16 mouse cellular contexts compared by ENCODE assay signal in the genomic region with DNA sequence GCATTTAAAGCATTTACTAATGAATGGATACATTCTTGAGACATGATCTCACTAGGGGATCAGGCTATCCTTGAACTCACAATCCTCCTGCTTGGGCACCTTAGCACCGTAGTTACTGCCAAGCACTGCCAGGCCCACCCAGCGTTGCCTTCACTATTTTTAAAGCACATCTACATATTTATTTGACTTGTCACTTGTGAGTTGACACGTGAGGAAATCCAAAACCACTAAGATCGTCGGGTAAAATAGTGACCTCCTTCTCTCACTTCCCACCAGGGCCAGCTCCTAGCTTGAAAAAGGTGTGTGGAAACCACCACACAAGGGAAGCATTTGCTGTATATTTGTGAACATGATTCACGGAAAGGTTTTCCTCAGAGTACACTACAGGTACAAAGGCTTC. TPM values are rescaled to one million over a fixed set of nuclear protein-coding genes. Genes with fewer than 3 reads are reported as not detected.
DNase-seq lines count a peak whose midpoint lies in the region; TF ChIP-seq lines count a peak whose summit lies in the region.
"Had no signal": no experiment of that assay in that cellular context is flagged by ENCODE, and none has a peak within 500 bp of the region (broad histone marks: within the 10 kb centered on the region; RNA-seq: fewer than 3 reads in every experiment).

No protein-coding gene starts in this region.

- no peak for TF ChIP-seq CTCF in spleen, adult 2 months (IDR thresholded peaks at IDR 0.05; ENCODE audit: extremely low read depth, insufficient read depth, insufficient read length, insufficient replicate concordance)
- no peak for TF ChIP-seq CTCF in bone marrow, adult 2 months (IDR thresholded peaks at IDR 0.05; ENCODE audit: control insufficient read depth, insufficient read depth, low read length)
- no peak for TF ChIP-seq CTCF in small intestine, adult 2 months (IDR thresholded peaks at IDR 0.05; ENCODE audit: extremely low read depth, insufficient read length, insufficient replicate concordance, low read depth, low read length)

- no peak for TF ChIP-seq POLR2A in spleen, adult 2 months (IDR thresholded peaks at IDR 0.05; ENCODE audit: low read depth, low read length)
- TF ChIP-seq POLR2A in bone marrow, adult 2 months (IDR thresholded peaks at IDR 0.05; ENCODE audit: borderline replicate concordance, control insufficient read depth, low read depth, low read length): no peak
- TF ChIP-seq POLR2A in small intestine, adult 2 months (IDR thresholded peaks at IDR 0.05; ENCODE audit: low read depth, low read length): no peak

- no peaks in the 10 kb centered on the region for H3K27me3 ChIP-seq in spleen, adult 2 months (ENCODE audit: control insufficient read depth, insufficient read depth, low read length)
- no peaks in the 10 kb centered on the region for H3K27me3 ChIP-seq in small intestine, adult 2 months (ENCODE audit: control insufficient read depth, insufficient read depth, low read length)
- H3K27me3 ChIP-seq: forebrain, embryonic 13.5 days; hindbrain, embryonic 13.5 days had no signal

- WGBS in spleen, adult 2 months: 27% methylated on average over 6 of the region's 6 CpGs
- WGBS in bone marrow, adult 2 months: 16% methylated on average over 6 of the region's 6 CpGs
- WGBS in small intestine, adult 2 months: 59% methylated on average over 6 of the region's 6 CpGs

- H3K4me3 ChIP-seq in spleen, adult 2 months (ENCODE audit: extremely low read depth, insufficient read depth, insufficient read length): peak overlapping the region; percentile 89
- peak overlapping the region; percentile 65 for H3K4me3 ChIP-seq in bone marrow, adult 2 months (replicated peaks; ENCODE audit: control insufficient read depth, low read depth, low read length)
- H3K4me3 ChIP-seq in small intestine, adult 2 months (ENCODE audit: low read depth, low read length): peak overlapping the region; percentile 60; the same call in 1 of the 2 replicates
- H3K4me3 ChIP-seq: embryonic facial prominence, embryonic 10.5 days; forebrain, embryonic 13.5 days; hindbrain, embryonic 13.5 days had no signal

- peaks cover 31% of the 10 kb centered on the region for H3K36me3 ChIP-seq in spleen, adult 2 months (ENCODE audit: control insufficient read depth, insufficient read depth, low read length)
- H3K36me3 ChIP-seq in small intestine, adult 2 months (ENCODE audit: control insufficient read depth, insufficient read depth, low read length): peaks cover 17% of the 10 kb centered on the region
- H3K36me3 ChIP-seq: embryonic facial prominence, embryonic 10.5 days; hindbrain, embryonic 13.5 days had no signal

- peaks cover 16% of the 10 kb centered on the region; the same call in 1 of the 2 replicates for H3K4me1 ChIP-seq in spleen, adult 2 months (ENCODE audit: control insufficient read depth, insufficient read depth, insufficient read length)
- H3K4me1 ChIP-seq in bone marrow, adult 2 months (ENCODE audit: control insufficient read depth, insufficient read depth, low read length): no peaks in the 10 kb centered on the region
- peaks cover 1% of the 10 kb centered on the region; the same call in 1 of the 2 replicates for H3K4me1 ChIP-seq in small intestine, adult 2 months (ENCODE audit: control insufficient read depth, insufficient read depth, insufficient read length, low read length)
- H3K4me1 ChIP-seq: embryonic facial prominence, embryonic 10.5 days; forebrain, embryonic 13.5 days; hindbrain, embryonic 13.5 days had no signal

- DNase-seq in spleen, adult 2 months (ENCODE audit: low read depth in 1 of 2, low spot score in 2 of 2): no peak
- DNase-seq in spleen, adult 12 weeks (ENCODE audit: low spot score): no peak
- peak; percentile 71 to 73 for DNase-seq in B cell, adult 2 months
- DNase-seq in embryo, embryonic 9.5 days (ENCODE audit: extremely low spot score): no peak
- DNase-seq in yolk sac, embryonic 10.5 days (ENCODE audit: low spot score): no peak

- peak overlapping the region; percentile 99 for H3K27ac ChIP-seq in spleen, adult 2 months (ENCODE audit: insufficient read depth, low read length)
- H3K27ac ChIP-seq in bone marrow, adult 2 months (ENCODE audit: control insufficient read depth, insufficient read depth, low read depth, low read length, poor library complexity): peak overlapping the region; percentile 41; the same call in 1 of the 2 replicates
- peak overlapping the region; percentile 84 for H3K27ac ChIP-seq in small intestine, adult 2 months (ENCODE audit: insufficient read depth, low read depth, low read length)
- H3K27ac ChIP-seq: embryonic facial prominence, embryonic 10.5 days; forebrain, embryonic 13.5 days; hindbrain, embryonic 13.5 days; hindbrain, postnatal 0 days had no signal

RNA-seq across cellular contexts. Expression of gene H2-Aa, which starts 0.6 kb away (rescaled TPM):
- polyA plus RNA-seq in spleen, adult 2 months (2012; rRNA removed): 1,846 and 1,869 TPM in 2 replicates
- polyA plus RNA-seq in bone marrow, adult 2 months (2011; ENCODE audit: insufficient read depth, insufficient read length, low replicate concordance, missing spikeins): 65.0 and 143 TPM in 2 replicates
- polyA plus RNA-seq in small intestine, adult 2 months (2012; rRNA removed): 155 and 792 TPM in 2 replicates
- polyA plus RNA-seq: C2C12; embryonic facial prominence, embryonic 10.5 days; Patski had no signal

RNA-seq across cellular contexts. Expression of gene H2-Eb1, which starts 18.7 kb away (rescaled TPM):
- 1,025 and 1,109 TPM in 2 replicates for polyA plus RNA-seq in spleen, adult 2 months (2012; rRNA removed)
- 32.6 and 82.7 TPM in 2 replicates for polyA plus RNA-seq in bone marrow, adult 2 months (2011; ENCODE audit: insufficient read depth, insufficient read length, low replicate concordance, missing spikeins)
- polyA plus RNA-seq in small intestine, adult 2 months (2012; rRNA removed): 91.6 and 398 TPM in 2 replicates
- polyA plus RNA-seq: C2C12 had no signal

RNA-seq across cellular contexts. Expression of gene H2-Ab1, which starts 29.5 kb away (rescaled TPM):
- polyA plus RNA-seq in spleen, adult 2 months (2012; rRNA removed): 5,504 and 8,483 TPM in 2 replicates
- 73.7 and 175 TPM in 2 replicates for polyA plus RNA-seq in bone marrow, adult 2 months (2011; ENCODE audit: insufficient read depth, insufficient read length, low replicate concordance, missing spikeins)
- polyA plus RNA-seq in small intestine, adult 2 months (2012; rRNA removed): 860 and 5,426 TPM in 2 replicates
- polyA plus RNA-seq: C2C12 had no signal

RNA-seq across cellular contexts. Expression of gene H2-Eb2, which starts 38.5 kb away (rescaled TPM):
- 11.4 and 13.5 TPM in 2 replicates for polyA plus RNA-seq in spleen, adult 2 months (2012; rRNA removed)
- polyA plus RNA-seq in bone marrow, adult 2 months (2011; ENCODE audit: insufficient read depth, insufficient read length, low replicate concordance, missing spikeins): 0.29 and 0.60 TPM in 2 replicates
- polyA plus RNA-seq in small intestine, adult 2 months (2012; rRNA removed): 0.44 and 1.2 TPM in 2 replicates
- polyA plus RNA-seq: C2C12; embryonic facial prominence, embryonic 10.5 days; embryonic facial prominence, embryonic 14.5 days; forebrain, embryonic 13.5 days; heart, embryonic 14.5 days; intestine, embryonic 14.5 days; Patski had no signal

RNA-seq across cellular contexts. Expression of gene H2-Ob, which starts 48.3 kb away (rescaled TPM):
- 318 and 334 TPM in 2 replicates for polyA plus RNA-seq in spleen, adult 2 months (2012; rRNA removed)
- 30.9 and 72.2 TPM in 2 replicates for polyA plus RNA-seq in bone marrow, adult 2 months (2011; ENCODE audit: insufficient read depth, insufficient read length, low replicate concordance, missing spikeins)
- polyA plus RNA-seq in small intestine, adult 2 months (2012; rRNA removed): 5.3 and 13.7 TPM in 2 replicates
- polyA plus RNA-seq: C2C12; embryonic facial prominence, embryonic 10.5 days; forebrain, embryonic 13.5 days; heart, embryonic 14.5 days; Patski had no signal

Comparison
In these comparisons a context has a peak if more than half of its experiments do, and no peak if none do; other contexts are left out.
1. DNase-seq: peak in B cell, adult 2 months (2 of 2); none in spleen, adult 2 months (0 of 2), spleen, adult 12 weeks (single experiment), embryo, embryonic 9.5 days (single experiment) and yolk sac, embryonic 10.5 days (single experiment).
2. H3K27ac ChIP-seq: peak in every context shown above with its lines; median percentile 99 in spleen, adult 2 months; 84 in small intestine, adult 2 months; 41 in bone marrow, adult 2 months.
3. Peak in every context shown above with its lines, with median percentiles within 50 percentile points of each other: H3K4me3 ChIP-seq.